Mouse (Mus musculus) heart, adult 2 months (tissue): ENCODE results near the gene Schip1.

Experiments used
- CTCF ChIP-seq: fragments of 200-600 bp; IDR thresholded peaks from 2 replicates; pipeline ENCODE4 v1.8.1; 2022; ENCODE audit warnings: antibody characterized with exemption, mild to moderate bottlenecking, moderate library complexity
- POLR2A ChIP-seq: fragments of 200-500 bp; IDR thresholded peaks from 2 replicates; pipeline ENCODE4 v1.6.1; 2011; ENCODE audit warnings: mild to moderate bottlenecking, low read depth, low read length, control low read depth; ENCODE audit not compliant: insufficient read depth

GRCm38 (mm10) chr3:68479266-68479665 is 414.7 kb downstream of the Schip1 start:
- no peak for TF ChIP-seq POLR2A
- TF ChIP-seq CTCF = no peak
